In genomic region chr13:52069714-52070113, GRCm38 (mm10) we compare ENCODE assay signal across 21 mouse cellular contexts.
A peak's percentile ranks its signal among the peaks of the same experiment; 100 is the strongest.
DNase-seq lines count a peak whose midpoint lies in the region; ATAC-seq and TF ChIP-seq lines count a peak whose summit lies in the region.
"Had no signal": no experiment of that assay in that cellular context is flagged by ENCODE, and none has a peak within 500 bp of the region (broad histone marks: within the 10 kb centered on the region; RNA-seq: fewer than 3 reads in every experiment).

No protein-coding gene starts in this region.

- no peaks in the 10 kb centered on the region for H3K9me3 ChIP-seq in lung, postnatal 0 days (ENCODE audit: low read length)
- H3K9me3 ChIP-seq: embryonic facial prominence, embryonic 15.5 days; hindbrain, embryonic 10.5 days; kidney, embryonic 15.5 days; limb, embryonic 13.5 days; liver, embryonic 12.5 days had no signal

- no peak for DNase-seq in lung, postnatal 0 days (ENCODE audit: low spot score)
- DNase-seq in lung, adult 2 months = no peak
- DNase-seq in thymus, postnatal 25 days = peak; percentile 30
- DNase-seq in thymus, adult 2 months = no peak
- peak; percentile 65 for DNase-seq in NIH3T3 (ENCODE audit: low read depth)
- DNase-seq in spleen, adult 12 weeks (ENCODE audit: low spot score) = no peak
- DNase-seq in heart, postnatal 36 days = no peak
- DNase-seq: cerebellum, adult 9-10 months; kidney, postnatal 4 days; lung, embryonic 14.5 days; midbrain, embryonic 14.5 days had no signal

- H3K4me2 ChIP-seq in lung, postnatal 0 days (replicated peaks; ENCODE audit: low read depth, low read length) = no peak overlapping the region
- H3K4me2 ChIP-seq: embryonic facial prominence, embryonic 15.5 days; heart, embryonic 11.5 days; kidney, embryonic 15.5 days; limb, embryonic 13.5 days; liver, embryonic 12.5 days; lung, embryonic 14.5 days had no signal

- no peak for TF ChIP-seq POLR2A in lung, adult 2 months (IDR thresholded peaks at IDR 0.05; ENCODE audit: borderline replicate concordance, extremely low read depth, low read depth, low read length)
- TF ChIP-seq POLR2A in thymus, adult 2 months (IDR thresholded peaks at IDR 0.05; ENCODE audit: control insufficient read depth, extremely low read depth, insufficient read depth, low read length, poor library complexity) = no peak

- TF ChIP-seq EP300 in lung, postnatal 0 days (IDR thresholded peaks at IDR 0.05) = no peak

- ATAC-seq in lung, postnatal 0 days = peak; percentile 31; the same call in 1 of the 2 replicates
- ATAC-seq: forebrain, embryonic 14.5 days; hindbrain, embryonic 16.5 days; intestine, embryonic 16.5 days; liver, embryonic 12.5 days had no signal

- peaks cover 14% of the 10 kb centered on the region; the same call in 1 of the 2 replicates for H3K4me1 ChIP-seq in lung, postnatal 0 days (ENCODE audit: insufficient read depth, low read depth, low read length)
- peaks cover 16% of the 10 kb centered on the region for H3K4me1 ChIP-seq in lung, adult 2 months (ENCODE audit: control insufficient read depth, insufficient read depth, low read length)
- H3K4me1 ChIP-seq in thymus, adult 2 months (replicated peaks; ENCODE audit: control insufficient read depth, insufficient read depth, low read length) = peaks cover 27% of the 10 kb centered on the region

- H3K4me3 ChIP-seq in lung, postnatal 0 days (ENCODE audit: low read depth, low read length) = no peak overlapping the region
- no peak overlapping the region for H3K4me3 ChIP-seq in lung, adult 2 months (replicated peaks; ENCODE audit: extremely low read depth, low read depth, low read length)
- H3K4me3 ChIP-seq in thymus, adult 2 months (ENCODE audit: control insufficient read depth, insufficient read depth, low read length) = no peak overlapping the region
- H3K4me3 ChIP-seq: embryonic facial prominence, embryonic 15.5 days; hindbrain, embryonic 10.5 days; kidney, embryonic 15.5 days; limb, embryonic 13.5 days; liver, embryonic 12.5 days had no signal

- H3K27me3 ChIP-seq in lung, postnatal 0 days (replicated peaks; ENCODE audit: insufficient read depth, low read length) = no peaks in the 10 kb centered on the region
- no peaks in the 10 kb centered on the region for H3K27me3 ChIP-seq in thymus, adult 2 months (ENCODE audit: control insufficient read depth, insufficient read depth, low read length)
- H3K27me3 ChIP-seq: embryonic facial prominence, embryonic 15.5 days; kidney, embryonic 15.5 days; limb, embryonic 13.5 days had no signal

- 47% methylated on average over 3 of the region's 3 CpGs for WGBS in lung, postnatal 0 days
- WGBS in lung, adult 2 months = 80% methylated on average over 3 of the region's 3 CpGs
- WGBS in thymus, adult 2 months = 73% methylated on average over 3 of the region's 3 CpGs

- no peaks in the 10 kb centered on the region for H3K36me3 ChIP-seq in lung, postnatal 0 days (ENCODE audit: insufficient read depth, low read length)
- no peaks in the 10 kb centered on the region for H3K36me3 ChIP-seq in thymus, adult 2 months (ENCODE audit: control insufficient read depth, insufficient read depth, low read length)
- H3K36me3 ChIP-seq: embryonic facial prominence, embryonic 15.5 days; hindbrain, embryonic 10.5 days; kidney, embryonic 15.5 days; limb, embryonic 13.5 days; liver, embryonic 12.5 days had no signal

- H3K9ac ChIP-seq in lung, postnatal 0 days (replicated peaks; ENCODE audit: low read depth) = no peak overlapping the region
- H3K9ac ChIP-seq: embryonic facial prominence, embryonic 15.5 days; kidney, embryonic 15.5 days; limb, embryonic 13.5 days; liver, embryonic 12.5 days; lung, embryonic 14.5 days had no signal

- intact Hi-C loops in heart, postnatal 36 days (cut with DNase I) = no loop called here

- no peak overlapping the region for H3K27ac ChIP-seq in lung, postnatal 0 days (ENCODE audit: low read length)
- H3K27ac ChIP-seq in thymus, adult 2 months (ENCODE audit: control insufficient read depth, insufficient read depth, low read length) = no peak overlapping the region
- H3K27ac ChIP-seq: embryonic facial prominence, embryonic 15.5 days; kidney, embryonic 15.5 days; limb, embryonic 13.5 days; liver, embryonic 12.5 days; stomach, postnatal 0 days had no signal

- no peak for TF ChIP-seq CTCF in lung, postnatal 0 days (IDR thresholded peaks at IDR 0.05)
- TF ChIP-seq CTCF in lung, adult 2 months (IDR thresholded peaks at IDR 0.05; ENCODE audit: insufficient read depth, low read length) = no peak
- no peak for TF ChIP-seq CTCF in thymus, adult 2 months (IDR thresholded peaks at IDR 0.05; ENCODE audit: borderline replicate concordance, control insufficient read depth, extremely low read depth, insufficient read depth, low read length, poor library complexity)

Comparison
In these comparisons a context has a peak if more than half of its experiments do, and no peak if none do; other contexts are left out.
1. DNase-seq: peak in thymus, postnatal 25 days (single experiment) and NIH3T3 (single experiment); none in lung, postnatal 0 days (single experiment), lung, adult 2 months (single experiment), thymus, adult 2 months (single experiment), spleen, adult 12 weeks (single experiment) and heart, postnatal 36 days (0 of 2).